Mouse (Mus musculus): ENCODE measurements at regions not wholly inside any gene's neighbourhood (a gene's known extent, or its start where the extent isn't known, plus 50 kb on each side); places are given as distances from the start of the nearest gene placed in this dataset.
A peak's percentile ranks its signal among the peaks of the same experiment; 100 is the strongest.

DNA sequence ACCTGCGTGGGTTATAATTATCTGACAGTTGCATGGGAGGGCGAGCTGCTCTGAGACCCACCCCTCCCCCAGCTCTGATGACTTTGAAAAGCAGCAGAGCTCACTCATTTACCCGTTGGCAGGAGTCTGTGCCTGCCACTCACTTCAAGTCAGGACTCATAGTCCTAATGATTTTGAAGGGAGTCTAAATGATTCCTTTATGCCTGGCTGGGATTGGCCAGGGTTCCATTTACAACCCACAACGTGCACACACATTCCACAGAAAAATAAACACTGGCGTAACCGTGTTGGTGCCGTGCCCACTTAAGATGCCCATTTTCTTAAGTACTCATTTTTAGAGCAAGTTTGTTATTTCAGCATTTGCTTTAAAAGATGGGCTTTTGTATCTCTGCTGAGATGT is 266.8 kb upstream of the Runx1 start:
- no peak for ATAC-seq (replicated peaks; ENCODE audit: poor library complexity)

DNA sequence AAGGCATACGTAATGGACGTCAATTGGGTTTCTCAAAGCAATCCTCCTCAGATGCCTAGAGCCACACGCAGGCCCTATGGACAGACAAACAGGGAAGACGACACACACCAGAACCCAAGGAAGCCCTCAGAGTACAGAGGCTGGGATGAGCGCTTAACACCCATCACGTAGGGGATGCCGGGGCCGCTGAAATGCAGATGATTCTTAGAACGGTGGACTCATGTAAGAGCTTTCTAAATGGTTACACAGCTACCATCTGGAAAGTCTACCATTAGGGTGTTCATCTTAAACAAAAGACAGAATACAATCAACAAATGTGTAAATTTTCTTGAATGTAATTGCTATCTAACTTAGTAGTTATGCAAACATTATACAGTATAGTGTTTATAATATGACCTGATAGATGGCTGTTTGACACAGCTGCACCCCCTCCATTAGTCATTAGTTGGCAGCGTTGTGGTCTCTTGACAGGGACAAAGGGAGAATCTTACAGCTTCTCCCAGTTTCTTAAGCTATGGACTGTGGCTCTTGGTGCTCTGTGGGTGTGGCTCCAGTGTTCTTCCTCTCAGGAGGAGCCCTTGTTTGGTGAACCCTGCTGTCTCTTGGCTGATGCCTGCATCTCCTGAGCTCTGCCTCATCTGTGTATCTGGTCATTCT is 259.4 kb upstream of the Runx1 start:
- ATAC-seq (replicated peaks; ENCODE audit: poor library complexity), result no peak

DNA sequence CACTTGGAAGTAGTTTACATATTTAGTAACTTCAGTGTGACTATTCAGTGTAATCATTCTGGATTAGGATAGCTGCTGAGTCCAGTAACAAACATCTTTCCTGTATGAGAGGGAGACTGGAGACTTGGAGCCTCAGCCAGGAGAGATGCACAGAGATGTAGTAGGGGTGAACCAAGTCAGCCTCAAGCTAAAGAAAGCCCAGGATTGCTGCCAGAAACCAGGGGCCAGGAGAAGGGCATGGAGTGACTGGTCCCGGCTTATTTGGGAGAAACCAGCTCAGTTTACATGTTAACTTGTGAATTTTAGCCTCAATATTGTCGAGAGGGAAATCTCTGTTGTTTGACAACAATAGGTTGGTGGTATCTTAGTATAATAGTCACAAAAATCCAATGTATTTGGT is 257.8 kb upstream of the Runx1 start:
- ATAC-seq (replicated peaks; ENCODE audit: poor library complexity), result no peak

DNA sequence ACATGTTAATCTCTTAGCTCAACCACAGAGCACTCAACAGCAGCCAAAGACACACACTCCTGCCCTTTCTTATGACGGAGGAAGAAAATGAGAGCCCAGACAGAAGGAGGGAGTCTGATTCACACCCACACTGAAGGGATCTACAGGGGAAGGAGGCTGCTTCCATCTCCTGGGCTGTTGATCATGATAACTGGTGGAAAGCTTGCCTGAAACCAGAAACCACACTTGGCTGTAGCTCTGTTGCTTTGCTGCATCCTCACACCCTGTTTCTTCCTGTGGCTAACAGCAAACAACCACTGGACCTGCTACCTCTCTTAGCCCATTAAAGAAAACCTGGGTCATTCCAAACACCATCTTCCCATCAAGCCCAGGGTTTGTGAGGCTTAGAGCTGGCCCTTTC is 257.2 kb upstream of the Runx1 start:
- ATAC-seq (replicated peaks; ENCODE audit: poor library complexity), result 0 out of 2 replicates have a peak, but pooled peaks have one; percentile 31

DNA sequence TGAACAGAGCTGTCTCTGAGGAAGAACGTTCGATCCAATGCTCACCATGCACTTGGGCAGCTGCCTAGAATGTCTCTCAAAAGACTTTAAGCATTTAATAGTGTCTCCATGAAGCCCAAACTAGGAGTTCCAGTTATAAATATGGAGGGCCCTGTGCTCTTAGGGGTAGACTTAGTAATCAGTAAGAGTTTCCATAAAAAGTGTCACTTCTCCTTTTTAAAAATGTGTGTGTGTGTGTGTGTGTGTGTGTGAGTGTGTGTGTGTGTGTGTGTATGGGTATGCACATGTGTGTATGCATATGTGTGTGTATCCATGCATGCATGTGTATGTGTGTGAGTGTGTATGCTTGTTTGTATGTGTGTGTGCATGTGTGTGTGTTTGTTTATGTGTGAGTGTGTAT is 255.6 kb upstream of the Runx1 start:
- no peak for ATAC-seq (replicated peaks; ENCODE audit: poor library complexity)

DNA sequence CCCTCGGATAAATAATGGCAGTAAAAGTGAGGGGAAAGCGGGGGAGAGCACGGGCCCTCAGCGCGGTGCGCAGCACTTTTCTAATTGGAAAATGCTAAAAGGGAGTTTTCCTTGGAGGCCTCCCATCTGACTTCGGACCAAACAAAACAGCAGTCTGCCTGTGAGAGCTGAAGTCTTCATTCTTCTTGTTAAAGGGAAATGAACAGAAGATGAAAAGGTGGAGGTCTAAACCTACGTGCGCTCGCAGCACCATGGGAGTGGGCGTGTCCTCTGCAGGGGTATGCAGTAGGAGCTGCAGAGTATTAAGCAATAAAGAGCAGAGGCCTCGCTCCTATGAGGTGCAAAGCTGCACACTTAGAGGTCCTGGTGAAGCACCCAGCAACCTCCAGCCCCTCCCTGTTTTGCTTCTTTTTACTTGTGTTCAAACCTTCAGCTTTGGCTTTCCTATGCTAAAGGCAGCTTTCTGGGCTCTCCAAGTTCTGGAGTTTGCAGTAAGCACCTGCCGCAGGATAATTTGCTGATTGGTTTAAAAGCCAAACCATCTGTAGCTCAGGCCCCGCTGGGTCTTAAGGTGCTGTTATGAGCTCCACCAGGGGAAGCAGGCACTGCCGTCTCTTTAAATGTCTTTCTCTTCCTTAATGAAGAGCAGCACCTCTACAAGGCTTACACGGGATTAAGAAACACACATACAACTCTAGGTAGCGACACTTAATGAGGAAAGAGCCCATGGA is 253.9 kb upstream of the Runx1 start:
- ATAC-seq (replicated peaks; ENCODE audit: poor library complexity), result no peak

DNA sequence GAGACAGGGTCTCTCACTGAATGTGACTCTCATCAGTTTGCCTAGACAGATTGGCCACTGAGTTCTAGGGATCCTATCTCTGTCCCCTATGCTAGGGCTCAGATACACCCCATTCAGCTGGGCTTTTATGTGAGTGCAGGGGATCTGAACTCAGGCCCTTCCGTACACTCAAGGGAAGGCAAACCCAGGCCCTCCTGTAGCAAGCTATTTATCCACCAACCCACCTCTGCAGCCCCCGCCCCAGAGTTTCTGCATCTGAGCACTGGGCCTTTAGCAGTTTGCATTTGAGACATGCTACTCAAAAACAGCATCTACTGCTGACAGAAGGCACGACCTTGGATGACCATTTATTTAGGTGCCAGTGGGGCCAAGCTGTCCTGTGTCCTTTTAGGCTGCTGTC is 253.0 kb upstream of the Runx1 start:
- no peak for ATAC-seq (replicated peaks; ENCODE audit: poor library complexity)

DNA sequence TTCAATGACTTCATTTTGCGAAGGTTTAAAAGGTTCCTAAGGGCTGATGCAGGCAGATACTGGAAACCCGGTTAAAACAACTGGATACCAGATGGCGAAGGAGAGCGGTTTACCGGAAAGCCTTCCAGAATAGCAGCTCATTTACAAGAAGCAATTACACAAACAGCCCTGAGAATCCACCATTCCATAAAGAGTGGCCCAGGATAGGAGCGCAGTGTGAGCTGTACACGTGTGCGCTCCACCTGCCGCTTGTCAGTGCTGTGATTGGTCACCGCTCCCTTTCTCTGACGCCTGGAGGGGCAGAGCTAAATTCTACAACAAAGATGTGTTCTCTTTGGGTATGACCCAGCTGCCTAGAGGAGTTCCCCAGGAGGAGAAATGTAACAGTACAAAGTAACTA is 249.5 kb upstream of the Runx1 start:
- ATAC-seq (replicated peaks; ENCODE audit: poor library complexity), result no peak

DNA sequence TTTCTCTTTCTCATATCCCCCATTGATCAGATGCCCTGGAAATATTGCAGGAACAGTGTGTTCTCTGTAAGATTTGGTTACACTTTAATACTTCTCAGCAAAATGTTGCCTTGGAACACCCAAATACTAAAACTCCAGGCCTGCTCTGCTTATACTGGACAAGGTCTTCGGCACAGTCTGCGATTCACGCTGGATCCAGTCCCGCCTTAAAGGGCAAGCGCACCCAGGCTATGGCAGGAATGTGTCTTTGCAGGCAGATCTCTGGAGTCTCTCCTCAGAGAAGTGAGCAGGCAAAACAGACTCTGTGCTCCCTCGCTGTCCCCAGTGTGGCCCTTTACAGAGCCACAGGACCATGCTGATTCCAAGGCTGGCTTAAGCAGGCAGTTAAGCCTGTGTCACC is 246.2 kb upstream of the Runx1 start:
- ATAC-seq (replicated peaks; ENCODE audit: poor library complexity), result no peak

DNA sequence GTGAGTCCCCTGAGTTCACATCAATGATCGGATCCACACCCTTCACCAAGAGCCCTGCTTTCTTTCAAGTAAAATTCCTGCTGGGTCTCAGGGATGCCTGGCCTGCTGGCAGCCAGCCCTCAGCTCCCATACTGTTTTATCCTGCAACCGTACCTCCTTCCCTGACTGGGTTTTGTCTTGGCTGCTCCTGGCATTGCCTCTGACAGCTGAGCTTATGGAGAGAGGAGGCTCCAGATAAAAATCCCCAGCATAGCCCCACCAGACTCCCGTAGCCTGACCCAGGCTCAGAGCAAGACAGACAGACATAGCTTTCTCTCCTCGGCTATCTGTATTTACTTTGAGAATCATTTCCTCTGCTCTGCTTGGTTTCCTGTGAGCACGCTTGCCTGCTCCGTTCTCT is 245.8 kb upstream of the Runx1 start:
- no peak for ATAC-seq (replicated peaks; ENCODE audit: poor library complexity)

DNA sequence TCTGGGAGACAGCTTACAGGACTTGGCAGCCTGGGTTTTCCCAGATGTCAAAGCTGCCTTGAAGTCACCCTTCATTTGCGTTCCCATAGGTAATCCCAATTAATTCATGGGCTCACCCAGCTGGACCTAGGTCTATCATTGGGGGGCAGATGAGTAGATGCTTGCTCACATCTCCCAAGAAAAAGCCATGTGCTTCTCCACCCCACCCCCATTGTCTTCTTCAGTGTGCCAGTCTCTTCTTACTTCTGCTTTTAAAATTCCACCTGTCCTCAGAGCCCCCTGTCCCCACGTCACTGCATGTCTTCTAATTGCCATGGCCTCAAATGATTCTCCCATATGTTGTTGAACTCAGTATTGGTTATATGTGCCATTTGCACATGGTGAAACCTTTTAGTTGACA is 240.9 kb upstream of the Runx1 start:
- ATAC-seq (replicated peaks; ENCODE audit: poor library complexity), result no peak

DNA sequence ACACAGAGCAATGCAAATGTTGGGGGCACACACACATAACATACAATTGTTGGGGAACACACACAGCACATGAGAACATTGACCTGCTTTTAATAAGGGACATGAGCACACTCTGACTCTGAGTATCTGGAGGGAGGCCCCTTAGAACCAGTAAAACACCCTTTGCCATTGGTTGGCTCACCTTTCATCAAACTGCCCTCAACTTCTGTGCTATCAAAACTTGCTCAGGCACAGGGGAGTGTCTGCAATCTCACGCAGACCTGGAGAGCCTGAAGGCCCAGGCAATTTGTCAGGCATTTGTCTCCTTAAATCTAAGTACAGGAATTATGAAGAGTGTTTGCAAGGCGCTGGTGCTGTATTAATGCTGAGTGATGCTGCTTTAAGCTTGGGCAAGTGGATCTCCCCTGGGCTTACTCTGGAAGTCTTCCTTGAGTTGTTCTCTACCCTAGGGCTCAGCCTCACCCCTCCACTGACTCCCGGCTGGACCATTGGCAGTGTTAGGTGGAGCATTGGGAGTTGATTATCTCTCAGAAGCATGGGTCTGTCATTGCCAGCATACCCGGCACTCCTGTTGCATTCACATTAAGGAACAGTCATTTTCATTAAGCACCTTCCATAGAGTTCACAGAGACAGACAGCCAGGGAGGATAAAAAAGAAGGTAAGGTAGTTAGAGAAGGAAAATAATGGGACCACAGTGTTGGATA is 235.7 kb upstream of the Runx1 start:
- no peak for ATAC-seq (replicated peaks; ENCODE audit: poor library complexity)

DNA sequence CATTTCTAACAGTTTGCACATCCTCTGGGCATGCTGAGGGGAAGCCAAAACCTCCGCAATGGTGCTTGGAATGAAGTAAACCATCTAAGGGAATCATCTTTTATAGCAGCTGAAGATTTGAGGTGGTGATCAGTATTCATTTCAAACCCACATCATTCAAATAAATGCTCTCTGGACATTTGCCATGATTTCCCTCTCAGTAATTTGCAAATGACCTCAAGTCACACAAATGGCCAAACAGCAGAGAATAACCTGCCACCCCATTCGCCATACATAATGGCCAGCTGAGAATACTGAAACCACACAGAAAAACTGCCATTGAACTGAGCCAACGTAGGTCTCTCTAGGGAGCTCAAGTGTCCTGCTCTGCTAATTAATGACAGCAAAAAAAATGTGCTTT is 230.3 kb upstream of the Runx1 start:
- ATAC-seq (replicated peaks; ENCODE audit: poor library complexity), result no peak

DNA sequence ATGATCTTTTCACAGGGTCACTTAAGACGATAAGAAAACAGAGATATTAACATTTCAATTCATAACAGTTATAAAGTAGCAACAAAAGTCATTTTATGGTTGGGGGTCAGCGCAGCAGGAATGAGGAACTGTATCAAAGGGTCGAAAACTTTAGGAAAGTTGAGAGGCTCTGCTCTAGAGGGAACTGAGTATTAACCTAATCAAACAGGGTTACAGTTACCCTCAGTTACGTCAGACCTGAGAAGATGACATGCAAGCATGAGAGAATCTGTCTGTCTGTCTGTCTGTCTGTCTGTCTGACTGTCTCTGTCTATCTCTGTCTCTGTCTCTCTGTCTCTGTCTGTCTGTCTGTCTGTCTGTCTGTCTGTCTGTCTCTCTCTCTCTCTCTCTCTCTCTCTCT is 229.6 kb upstream of the Runx1 start:
- peak; percentile 61 for ATAC-seq (replicated peaks; ENCODE audit: poor library complexity)

DNA sequence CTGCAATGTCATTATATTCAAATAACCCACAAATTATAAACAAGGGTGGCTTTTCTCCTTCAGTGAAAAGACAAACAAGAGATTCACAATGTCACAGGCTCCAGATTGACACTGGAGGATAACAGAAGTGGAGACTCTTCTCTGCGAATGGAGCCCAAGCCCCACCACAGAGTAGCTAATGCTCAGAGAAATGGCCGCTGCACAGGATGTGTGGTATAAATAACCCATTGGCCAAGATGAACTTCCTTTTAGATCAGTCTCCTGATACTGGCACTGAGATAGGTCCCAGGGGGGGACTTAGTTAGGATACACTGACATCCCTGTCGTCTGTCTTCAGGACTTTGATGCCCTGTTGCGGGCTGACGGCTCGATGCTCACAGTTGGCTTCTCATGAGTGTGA is 225.3 kb upstream of the Runx1 start:
- ATAC-seq (replicated peaks; ENCODE audit: poor library complexity), result peak; percentile 73

DNA sequence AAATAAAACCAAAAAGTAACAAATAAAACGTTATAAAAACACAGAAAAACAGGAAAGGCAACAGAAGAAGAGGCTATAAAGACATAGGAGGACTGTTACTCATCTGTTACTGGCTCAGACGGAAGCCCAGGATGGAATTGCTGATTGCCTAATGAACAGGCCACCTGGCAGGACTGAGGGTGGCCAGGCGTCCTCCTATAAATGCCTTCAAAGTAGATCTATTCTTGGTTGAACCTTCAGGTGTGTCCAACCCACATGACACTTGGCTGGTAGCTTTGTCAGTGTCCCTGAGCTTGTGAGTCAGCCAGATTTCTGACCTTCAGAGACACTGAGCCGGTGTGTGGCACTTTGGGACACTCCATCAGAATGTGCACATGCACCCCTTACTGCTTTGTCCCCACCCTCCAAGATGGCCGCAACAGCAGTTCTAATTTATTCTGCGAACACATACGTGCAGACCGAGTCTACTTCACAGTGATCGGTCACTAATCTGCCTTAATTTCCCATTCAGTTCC is 222.5 kb upstream of the Runx1 start:
- ATAC-seq (replicated peaks; ENCODE audit: poor library complexity), result no peak

DNA sequence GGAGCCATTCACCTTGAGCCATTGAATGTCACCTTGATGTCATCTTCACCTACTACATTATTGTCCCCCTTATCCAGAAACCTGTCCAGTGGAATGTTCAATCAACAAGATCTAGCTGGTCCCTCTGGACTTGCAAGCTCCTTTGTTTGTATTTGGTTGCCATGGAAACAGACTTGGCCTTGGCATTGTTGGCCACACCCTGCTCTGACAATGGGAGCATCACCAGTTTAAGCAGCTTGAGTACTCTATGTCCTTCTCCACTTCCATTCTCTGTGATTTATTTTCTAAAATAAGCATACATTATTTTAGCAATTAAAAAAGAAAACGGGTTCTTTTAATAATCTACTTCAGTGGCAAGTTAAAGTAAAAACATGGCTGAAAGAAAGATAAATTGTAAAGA is 221.6 kb upstream of the Runx1 start:
- no peak for ATAC-seq (replicated peaks; ENCODE audit: poor library complexity)

DNA sequence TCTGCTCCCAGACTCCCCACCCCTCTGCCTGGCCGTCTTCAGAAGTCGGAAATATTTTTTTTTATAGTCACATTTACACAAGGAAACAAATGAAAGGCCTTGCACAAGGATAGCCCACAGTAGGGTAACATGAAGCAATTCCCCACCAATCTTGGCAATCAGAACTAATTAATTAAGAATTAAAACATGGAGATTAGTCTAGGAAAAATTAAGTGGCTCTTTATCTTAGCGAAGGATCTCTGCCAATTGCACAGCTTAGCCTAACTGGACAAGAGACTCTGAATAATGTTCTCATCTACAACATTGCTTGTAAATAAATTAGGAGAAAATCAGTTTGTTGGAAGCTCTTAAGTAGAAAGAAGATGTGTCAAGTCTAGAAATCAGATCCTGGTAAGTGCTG is 220.3 kb upstream of the Runx1 start:
- no peak for ATAC-seq (replicated peaks; ENCODE audit: poor library complexity)

DNA sequence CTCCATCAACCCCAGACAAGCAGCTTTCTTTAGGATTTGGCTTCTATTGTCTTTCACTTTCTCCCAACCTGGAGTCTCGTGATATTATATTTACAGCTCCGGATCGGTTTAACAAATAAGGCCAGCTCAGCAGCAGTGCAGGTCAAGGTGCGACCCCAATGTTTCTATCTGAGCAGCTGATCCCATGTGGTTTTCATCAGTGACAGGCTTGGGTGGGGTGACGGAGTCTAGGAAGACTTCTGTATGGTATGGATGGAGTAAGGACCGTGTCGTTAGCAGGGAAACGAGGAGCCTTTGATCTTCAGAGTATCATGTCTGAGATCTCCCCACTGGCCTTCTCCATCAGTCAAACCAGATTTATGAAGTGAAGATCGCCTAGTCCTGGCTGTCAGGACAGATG is 217.4 kb upstream of the Runx1 start:
- no peak for ATAC-seq (replicated peaks; ENCODE audit: poor library complexity)

DNA sequence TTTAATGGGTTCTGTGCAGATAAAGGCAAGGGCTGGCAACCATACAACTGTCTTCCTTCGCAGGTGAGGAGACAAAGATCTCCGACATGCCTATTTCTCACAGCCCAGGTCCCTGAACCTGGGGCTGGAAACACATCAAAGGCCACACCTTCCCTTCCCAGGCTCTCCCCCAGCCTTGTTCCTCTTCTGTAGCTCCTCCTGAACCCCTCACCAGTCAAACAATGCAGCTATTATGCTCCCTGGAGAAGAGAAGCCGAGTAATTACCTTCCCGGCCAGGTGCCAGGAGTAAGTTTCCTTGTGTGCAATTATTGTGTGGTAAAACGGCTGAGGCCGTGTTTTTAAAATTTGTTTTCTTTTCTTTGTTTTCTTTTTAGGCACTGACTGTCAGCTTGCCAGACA is 217.0 kb upstream of the Runx1 start:
- no peak for ATAC-seq (replicated peaks; ENCODE audit: poor library complexity)

DNA sequence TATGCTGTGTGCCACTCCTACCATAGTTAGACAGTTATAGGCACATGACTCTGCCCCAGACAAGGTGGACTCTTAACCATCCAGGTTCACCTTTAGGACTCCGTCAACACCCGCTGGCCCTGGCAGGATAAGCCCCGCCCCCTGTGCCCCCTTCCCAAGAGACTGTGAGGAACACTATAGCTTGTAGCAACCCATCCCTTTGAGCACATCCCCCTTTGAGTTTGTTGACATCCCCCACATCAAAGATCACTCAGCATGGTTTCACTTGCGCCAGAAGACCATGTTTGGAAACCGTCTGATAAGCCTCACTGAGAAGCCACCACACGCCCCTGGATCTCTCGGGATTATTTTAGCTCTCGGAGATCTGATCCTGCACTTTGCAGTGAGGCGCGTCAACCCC is 216.5 kb upstream of the Runx1 start:
- no peak for ATAC-seq (replicated peaks; ENCODE audit: poor library complexity)

DNA sequence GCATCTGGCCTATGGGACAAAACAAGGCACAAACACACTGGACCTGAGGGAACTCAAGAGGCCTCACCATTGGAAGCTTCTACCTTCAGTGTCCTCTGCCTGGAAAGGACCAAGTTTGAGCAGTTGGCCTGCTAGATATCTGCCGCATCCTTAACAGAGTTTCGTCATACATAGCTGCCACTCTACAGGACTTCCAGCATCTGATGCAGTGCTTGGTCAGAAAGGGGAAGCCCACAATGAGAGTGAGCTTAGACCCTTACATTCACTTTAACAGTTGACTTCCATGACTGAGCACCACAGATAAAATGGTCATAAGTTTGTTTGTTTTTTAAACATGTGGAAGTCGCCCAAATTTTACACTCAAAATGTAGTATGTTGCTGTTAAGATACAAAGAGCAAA is 215.9 kb upstream of the Runx1 start:
- ATAC-seq (replicated peaks; ENCODE audit: poor library complexity), result peak; percentile 76

All from megakaryocyte progenitor cell, adult 5-6 weeks (primary cell).